Mouse (Mus musculus) stomach, postnatal 0 days (tissue): ENCODE measurements at regions not wholly inside any gene's neighbourhood (a gene's known extent, or its start where the extent isn't known, plus 50 kb on each side); places are given as distances from the start of the nearest gene placed in this dataset.
A peak's percentile ranks its signal among the peaks of the same experiment; 100 is the strongest.

Source experiments
- ATAC-seq: fragments of 200-750 bp; cut with Nextera tagmentation; 2 replicates; pipeline ENCODE4 v1.8.0; 2017; ENCODE audit not compliant: low FRiP score, low TSS enrichment
- DNase-seq: peaks from one replicate; pipeline ENCODE4 v3.0.0-alpha.2; 2016; ENCODE audit warnings: low spot score
- H3K27ac ChIP-seq: fragments of 300-500 bp; sonication (generic); replicated peaks from 2 replicates; pipeline ENCODE4 v1.5.1; 2014; ENCODE audit warnings: mild to moderate bottlenecking, control low read depth
- H3K27me3 ChIP-seq: fragments of 300-500 bp; sonication (generic); 2 replicates; pipeline ENCODE4 v1.6.1; 2014; ENCODE audit warnings: low read length; ENCODE audit not compliant: control insufficient read depth, insufficient read depth
- H3K36me3 ChIP-seq: fragments of 300-500 bp; sonication (generic); 2 replicates; pipeline ENCODE4 v1.6.1; 2014; ENCODE audit warnings: low read length, mixed read lengths; ENCODE audit not compliant: control insufficient read depth, insufficient read depth
- H3K4me1 ChIP-seq: fragments of 300-500 bp; sonication (generic); replicated peaks from 2 replicates; pipeline ENCODE4 v1.6.1; 2014; ENCODE audit warnings: antibody characterized with exemption; ENCODE audit not compliant: control insufficient read depth, insufficient read depth
- H3K4me2 ChIP-seq: fragments of 300-500 bp; sonication (generic); replicated peaks from 2 replicates; pipeline ENCODE4 v1.6.1; 2014; ENCODE audit warnings: low read depth, mild to moderate bottlenecking, control low read depth, moderate library complexity
- H3K4me3 ChIP-seq: fragments of 300-500 bp; sonication (generic); 2 replicates; pipeline ENCODE4 v1.5.1; 2014; ENCODE audit warnings: low read depth, low read length, control low read depth
- H3K9ac ChIP-seq: fragments of 300-500 bp; sonication (generic); 2 replicates; pipeline ENCODE4 v1.6.1; 2014; ENCODE audit warnings: mild to moderate bottlenecking, low read length, control low read depth, mixed read lengths
- H3K9me3 ChIP-seq: fragments of 300-500 bp; sonication (generic); 2 replicates; pipeline ENCODE4 v1.6.1; 2016; ENCODE audit warnings: low read length; ENCODE audit not compliant: control insufficient read depth
- CTCF ChIP-seq: IDR thresholded peaks from 2 replicates; pipeline ENCODE4 v1.5.1; 2016; ENCODE audit warnings: antibody characterized with exemption, low read depth, mild to moderate bottlenecking, moderate library complexity
- EP300 ChIP-seq: optimal IDR thresholded peaks from 2 replicates; pipeline ENCODE3; 2016; ENCODE audit warnings: antibody characterized with exemption
- WGBS: fragments of 180-500 bp; shearing (Covaris S2); extraction: QIAGEN DNeasy Blood & Tissue Kit; methylation state at CpG from one replicate; pipeline ENCODE4 v1.1.7; 2014; 5-methylcytosine and 5-hydroxymethylcytosine counted together

DNA sequence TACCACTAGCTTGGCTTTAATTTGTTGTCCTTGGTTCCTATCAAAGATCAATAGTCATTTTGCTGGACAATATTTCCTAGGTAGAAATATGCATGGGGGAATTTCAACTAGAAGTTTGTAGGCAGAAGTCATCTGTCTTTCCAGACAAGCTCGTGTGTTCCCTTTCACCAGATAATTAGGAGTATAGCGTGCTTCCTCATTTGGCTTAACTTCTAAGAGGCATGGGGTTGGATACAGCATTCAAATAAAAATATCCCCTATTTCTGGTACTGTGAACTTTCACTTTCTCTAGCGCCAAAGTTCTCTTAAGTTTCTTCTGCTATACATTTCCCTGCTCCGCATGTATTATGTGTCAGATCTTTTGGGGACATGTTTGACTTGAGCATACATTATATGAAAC, 200.7 kb upstream of the Prdm1 start:
- ATAC-seq (no peak), DNase-seq (no peak)
- Histone ChIP-seq H3K27me3 (no peaks in the 10 kb centered on the region), H3K36me3 (no peaks in the 10 kb centered on the region), H3K27ac (no peak overlapping the region), H3K4me1 (no peaks in the 10 kb centered on the region), H3K4me3 (no peak overlapping the region), H3K9me3 (no peaks in the 10 kb centered on the region), H3K4me2 (no peak overlapping the region), H3K9ac (no peak overlapping the region)
- WGBS: 84% methylated on average over 4 of the region's 4 CpGs
- TF ChIP-seq EP300 (no peak), CTCF (no peak)

DNA sequence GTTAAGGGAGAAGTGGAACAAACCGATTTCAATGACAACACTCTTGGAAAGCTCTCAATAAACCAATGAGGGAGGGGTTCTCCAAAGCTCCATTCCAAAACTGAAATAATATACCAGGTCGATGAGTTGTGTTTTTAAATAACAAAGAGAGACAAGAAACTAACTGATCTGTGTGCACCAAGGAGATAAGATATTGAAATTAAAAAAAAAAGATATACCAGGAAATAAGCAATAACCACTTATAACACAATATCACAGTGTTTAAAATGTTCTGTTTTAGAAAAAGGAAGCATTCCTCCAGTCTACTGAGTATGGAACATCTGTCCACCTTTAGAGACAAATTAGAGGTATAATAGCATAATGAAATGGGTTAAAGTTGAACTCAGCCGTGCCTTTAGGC, 196.3 kb upstream of the Prdm1 start:
- Histone ChIP-seq H3K36me3 (no peaks in the 10 kb centered on the region), H3K4me1 (no peaks in the 10 kb centered on the region), H3K4me3 (no peak overlapping the region), H3K4me2 (no peak overlapping the region), H3K9me3 (no peaks in the 10 kb centered on the region), H3K27ac (no peak overlapping the region), H3K27me3 (no peaks in the 10 kb centered on the region), H3K9ac (no peak overlapping the region)
- no peak for DNase-seq
- ATAC-seq: no peak
- TF ChIP-seq EP300 (no peak), CTCF (no peak)
- 48% methylated on average over 3 of the region's 3 CpGs for WGBS

- 55% methylated on average over 1 of the region's 1 CpGs for WGBS
- H3K9ac ChIP-seq: no peak overlapping the region
- ATAC-seq (no peak), DNase-seq (no peak)
- H3K27ac ChIP-seq: no peak overlapping the region
- H3K36me3 ChIP-seq: no peaks in the 10 kb centered on the region
- no peaks in the 10 kb centered on the region for H3K4me1 ChIP-seq
- H3K27me3 ChIP-seq: no peaks in the 10 kb centered on the region
- no peak for TF ChIP-seq EP300
- no peak for TF ChIP-seq CTCF
- H3K4me3 ChIP-seq: no peak overlapping the region
- H3K9me3 ChIP-seq: no peaks in the 10 kb centered on the region
- no peak overlapping the region for H3K4me2 ChIP-seq
Measured at GRCm38 (mm10) chr10:44723845-44724244, 195.5 kb upstream of the Prdm1 start.

DNA sequence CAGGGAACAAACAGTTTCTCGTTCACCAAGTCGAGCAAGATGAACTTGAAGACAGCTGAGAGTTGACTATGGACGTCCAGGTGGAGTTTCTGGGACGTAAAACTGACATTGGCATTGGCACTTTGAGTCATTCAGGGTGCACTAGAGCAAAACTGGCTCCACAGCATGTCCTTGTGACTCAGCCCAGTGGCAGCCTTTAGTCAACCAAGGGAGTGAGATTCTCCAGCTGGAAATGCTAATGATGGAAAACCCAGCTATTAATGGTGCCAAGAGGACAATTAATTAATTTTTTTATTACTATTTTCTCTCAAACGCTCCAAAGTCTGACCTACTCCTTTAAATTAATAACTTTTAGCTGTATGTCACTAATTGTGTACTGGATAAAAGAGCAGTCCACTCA, 195.0 kb upstream of the Prdm1 start:
- no peak overlapping the region for H3K4me3 ChIP-seq
- no peak overlapping the region for H3K27ac ChIP-seq
- H3K27me3 ChIP-seq: no peaks in the 10 kb centered on the region
- H3K36me3 ChIP-seq: no peaks in the 10 kb centered on the region
- ATAC-seq (no peak), DNase-seq (no peak)
- TF ChIP-seq EP300: no peak
- no peak for TF ChIP-seq CTCF
- no peak overlapping the region for H3K9ac ChIP-seq
- no peaks in the 10 kb centered on the region for H3K4me1 ChIP-seq
- H3K9me3 ChIP-seq: no peaks in the 10 kb centered on the region
- no peak overlapping the region for H3K4me2 ChIP-seq
- 60% methylated on average over 5 of the region's 5 CpGs for WGBS

DNA sequence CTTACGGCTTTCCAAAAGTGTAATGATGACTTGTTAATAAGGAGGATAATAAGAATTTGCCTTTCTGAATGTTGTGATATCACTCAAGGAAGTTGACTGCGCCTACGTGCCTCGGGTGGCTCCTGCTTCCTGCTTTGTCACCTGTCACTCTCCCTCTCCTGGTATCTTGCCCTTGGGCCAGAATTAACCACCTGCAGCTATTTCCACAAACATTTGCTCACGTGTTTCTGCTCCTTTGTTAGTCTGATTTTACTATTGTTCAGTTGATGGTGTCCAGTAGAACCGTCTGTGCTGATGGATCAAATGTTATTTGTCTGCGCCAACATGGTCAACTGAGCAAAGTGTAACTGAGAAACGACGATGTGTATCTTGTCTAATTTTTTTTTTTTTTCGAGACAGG, 193.4 kb upstream of the Prdm1 start:
- no peak for ATAC-seq
- Histone ChIP-seq H3K9ac (no peak overlapping the region), H3K36me3 (no peaks in the 10 kb centered on the region), H3K4me3 (no peak overlapping the region), H3K4me2 (no peak overlapping the region), H3K27ac (no peak overlapping the region), H3K9me3 (no peaks in the 10 kb centered on the region), H3K27me3 (no peaks in the 10 kb centered on the region), H3K4me1 (no peaks in the 10 kb centered on the region)
- WGBS: 73% methylated on average over 10 of the region's 10 CpGs
- no peak for DNase-seq
- TF ChIP-seq CTCF (no peak), EP300 (no peak)

DNA sequence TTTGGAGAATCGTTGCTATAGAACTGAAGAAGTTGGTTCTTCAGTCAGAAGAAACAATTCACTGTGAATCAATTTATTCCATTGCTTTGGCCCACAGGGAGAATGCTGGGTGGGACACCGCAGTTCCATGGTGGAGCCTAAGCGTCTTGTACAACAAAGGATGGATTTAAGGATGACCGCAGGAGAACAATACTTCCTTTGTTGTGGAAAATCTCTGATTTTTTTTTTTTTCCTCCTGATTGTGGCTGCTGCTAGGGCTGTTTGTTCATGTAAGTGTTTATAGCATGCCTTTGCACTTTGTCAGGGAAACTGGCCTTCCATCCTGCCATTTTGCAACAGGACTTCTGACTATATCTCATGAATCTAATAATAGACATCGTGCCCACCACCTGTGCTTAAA, 188.3 kb upstream of the Prdm1 start:
- Histone ChIP-seq H3K27ac (peak overlapping the region; percentile 19; the same call in 1 of the 2 replicates), H3K4me3 (no peak overlapping the region), H3K9ac (no peak overlapping the region), H3K36me3 (no peaks in the 10 kb centered on the region), H3K4me2 (no peak overlapping the region), H3K4me1 (no peaks in the 10 kb centered on the region), H3K9me3 (no peaks in the 10 kb centered on the region), H3K27me3 (no peaks in the 10 kb centered on the region)
- WGBS: 86% methylated on average over 5 of the region's 5 CpGs
- ATAC-seq (no peak), DNase-seq (no peak)
- TF ChIP-seq CTCF: no peak
- no peak for TF ChIP-seq EP300

- Histone ChIP-seq H3K9ac (no peak overlapping the region), H3K4me3 (no peak overlapping the region), H3K27me3 (no peaks in the 10 kb centered on the region), H3K36me3 (no peaks in the 10 kb centered on the region), H3K27ac (no peak overlapping the region), H3K4me1 (no peaks in the 10 kb centered on the region), H3K4me2 (no peak overlapping the region), H3K9me3 (no peaks in the 10 kb centered on the region)
- TF ChIP-seq EP300 (no peak), CTCF (no peak)
- ATAC-seq: peak; percentile 26; the same call in 1 of the 2 replicates
- no peak for DNase-seq
Measured at GRCm38 (mm10) chr10:44715902-44716301, 187.6 kb upstream of the Prdm1 start.
